Mouse (Mus musculus): ENCODE data around the gene Inhbe. TPM values are rescaled to one million over a fixed set of nuclear protein-coding genes. Genes with fewer than 3 reads are reported as not detected.

Inhbe gene
- polyA plus RNA-seq, 1 experiment from 2014 or later = not detected

DNA sequence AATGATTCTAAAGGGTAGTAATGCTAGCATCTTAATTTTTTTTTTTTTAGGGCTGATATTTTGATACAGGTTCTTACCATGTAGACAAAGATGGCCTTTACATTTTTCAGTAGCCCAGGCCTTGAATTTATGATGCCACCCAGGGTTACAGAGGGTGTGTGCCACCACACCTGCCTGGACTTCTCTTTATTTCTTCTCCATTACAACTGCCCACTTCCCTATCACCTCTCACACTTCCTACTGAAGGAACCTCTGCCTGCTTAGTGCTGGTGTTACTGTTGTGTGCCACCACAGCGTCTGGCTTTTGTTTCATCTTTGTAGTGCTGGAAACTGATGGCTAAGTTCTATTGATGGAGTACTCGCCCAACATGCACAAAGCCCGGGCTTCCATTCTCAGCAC, 6.5 kb upstream of the Inhbe start:
- H3K27me3 ChIP-seq = no peaks in the 10 kb centered on the region
- ATAC-seq (ENCODE audit: low read depth) = no peak
- H3K9me3 ChIP-seq = no peaks in the 10 kb centered on the region
- 87% methylated on average over 3 of the region's 3 CpGs for WGBS
- no peak overlapping the region for H3K9ac ChIP-seq
- no peak overlapping the region for H3K27ac ChIP-seq (replicated peaks)
- H3K4me3 ChIP-seq = no peak overlapping the region
- no peak overlapping the region for H3K4me2 ChIP-seq
- no peaks in the 10 kb centered on the region for H3K4me1 ChIP-seq (replicated peaks)
- no peaks in the 10 kb centered on the region for H3K36me3 ChIP-seq

DNA sequence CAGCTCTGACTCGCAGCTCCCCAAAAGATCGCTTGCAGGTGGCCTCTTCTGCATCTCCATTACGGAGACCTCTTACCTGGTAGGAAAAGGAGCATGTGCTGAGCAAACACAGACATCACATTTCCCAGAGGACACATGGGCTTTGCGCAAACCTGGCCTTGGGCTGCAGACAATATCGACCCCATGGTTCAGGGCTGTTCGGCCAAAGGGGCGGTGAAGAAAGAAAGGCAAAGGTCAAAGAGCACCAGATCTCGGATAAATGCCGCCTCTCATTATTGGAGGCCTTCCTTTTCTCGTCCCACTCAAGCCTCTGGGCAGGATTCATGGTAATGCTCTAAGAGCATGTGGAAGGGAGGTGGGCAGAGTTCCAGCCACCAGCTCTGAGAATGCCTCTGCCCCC, 1.1 kb upstream of the Inhbe start:
- Histone ChIP-seq H3K27me3 (peaks cover 2% of the 10 kb centered on the region; the same call in 1 of the 2 replicates), H3K9me3 (no peaks in the 10 kb centered on the region), H3K4me2 (no peak overlapping the region), H3K36me3 (no peaks in the 10 kb centered on the region), H3K9ac (no peak overlapping the region), H3K27ac (replicated peaks) (no peak overlapping the region), H3K4me1 (replicated peaks) (peaks cover 9% of the 10 kb centered on the region; the same call in 1 of the 2 replicates), H3K4me3 (no peak overlapping the region)
- WGBS = 55% methylated on average over 10 of the region's 10 CpGs
- ATAC-seq (ENCODE audit: low read depth) = no peak

DNA sequence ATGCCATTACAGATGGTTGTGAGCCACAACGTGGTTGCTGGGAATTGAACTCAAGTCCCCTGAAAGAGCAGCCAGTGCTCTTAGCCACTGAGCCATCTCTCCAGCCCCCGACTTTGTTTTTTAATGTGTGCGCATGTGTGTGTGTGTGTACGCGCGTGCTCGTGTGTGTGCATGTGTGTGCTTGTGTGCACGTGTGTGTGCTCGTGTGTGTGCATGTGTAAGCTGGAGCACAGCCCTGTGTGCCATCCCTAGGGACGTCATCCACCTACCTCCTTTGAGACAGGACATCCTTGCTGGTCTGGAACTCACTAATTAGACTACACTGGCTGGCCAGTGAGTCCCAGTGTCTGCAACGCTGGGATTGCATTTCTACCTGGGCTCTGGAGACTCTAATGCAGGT, 1.4 kb downstream of the Inhbe start:
- Histone ChIP-seq H3K4me2 (no peak overlapping the region), H3K9ac (no peak overlapping the region), H3K27me3 (peaks cover 2% of the 10 kb centered on the region; the same call in 1 of the 2 replicates), H3K4me3 (no peak overlapping the region), H3K27ac (replicated peaks) (no peak overlapping the region), H3K4me1 (replicated peaks) (peaks cover 9% of the 10 kb centered on the region; the same call in 1 of the 2 replicates), H3K36me3 (no peaks in the 10 kb centered on the region), H3K9me3 (no peaks in the 10 kb centered on the region)
- ATAC-seq (ENCODE audit: low read depth) = no peak
- WGBS = 88% methylated on average over 11 of the region's 11 CpGs

DNA sequence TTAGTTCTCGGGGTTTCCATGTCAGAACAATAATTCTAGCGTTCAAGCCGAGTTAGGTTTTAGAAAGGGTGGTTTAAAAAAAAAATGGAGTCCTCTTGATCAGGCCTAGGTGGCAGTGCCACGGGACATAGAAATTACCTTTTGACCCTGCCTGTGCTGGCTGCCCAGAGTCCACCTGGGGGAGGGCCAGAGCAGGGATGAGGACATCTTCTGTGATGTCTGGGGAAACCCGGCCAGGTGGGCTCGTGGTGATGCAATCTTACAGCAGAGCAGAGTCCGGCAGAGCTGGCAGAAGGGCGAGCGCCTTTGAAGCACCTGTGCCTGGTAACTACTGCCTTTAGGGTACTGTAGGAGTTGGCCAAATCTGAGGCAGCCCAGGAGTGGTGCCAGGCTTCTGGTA, 2.0 kb downstream of the Inhbe start:
- no peak overlapping the region for H3K4me2 ChIP-seq
- peaks cover 9% of the 10 kb centered on the region; the same call in 1 of the 2 replicates for H3K4me1 ChIP-seq (replicated peaks)
- no peak for ATAC-seq (ENCODE audit: low read depth)
- peaks cover 2% of the 10 kb centered on the region; the same call in 1 of the 2 replicates for H3K27me3 ChIP-seq
- 83% methylated on average over 9 of the region's 9 CpGs for WGBS
- no peak overlapping the region for H3K4me3 ChIP-seq
- no peak overlapping the region for H3K27ac ChIP-seq (replicated peaks)
- no peak overlapping the region for H3K9ac ChIP-seq
- H3K36me3 ChIP-seq = no peaks in the 10 kb centered on the region
- H3K9me3 ChIP-seq = no peaks in the 10 kb centered on the region

DNA sequence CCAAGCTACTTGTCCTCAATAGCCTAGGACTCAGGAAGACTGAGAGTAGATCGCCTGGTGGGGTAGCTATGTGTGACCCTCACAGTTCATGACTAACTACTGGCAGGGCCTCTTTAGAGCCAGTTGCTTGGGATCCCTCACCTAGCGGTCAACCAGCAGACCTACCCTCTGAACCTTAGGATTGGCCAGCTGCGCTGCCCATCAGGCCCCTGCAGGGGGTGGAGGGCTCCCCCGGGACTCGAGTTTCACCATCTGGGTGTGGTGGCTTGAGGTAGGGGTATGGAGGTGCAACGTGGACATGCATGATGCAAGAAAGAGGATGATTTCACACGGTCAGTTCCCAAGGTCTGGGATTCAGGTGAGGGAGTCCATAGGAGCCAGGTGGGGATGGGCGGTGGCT, 2.5 kb downstream of the Inhbe start:
- ATAC-seq (ENCODE audit: low read depth) = no peak
- peaks cover 9% of the 10 kb centered on the region; the same call in 1 of the 2 replicates for H3K4me1 ChIP-seq (replicated peaks)
- 73% methylated on average over 8 of the region's 8 CpGs for WGBS
- H3K36me3 ChIP-seq = no peaks in the 10 kb centered on the region
- H3K4me2 ChIP-seq = no peak overlapping the region
- no peak overlapping the region for H3K9ac ChIP-seq
- H3K9me3 ChIP-seq = no peaks in the 10 kb centered on the region
- H3K27me3 ChIP-seq = peaks cover 2% of the 10 kb centered on the region; the same call in 1 of the 2 replicates
- no peak overlapping the region for H3K4me3 ChIP-seq
- no peak overlapping the region for H3K27ac ChIP-seq (replicated peaks)

DNA sequence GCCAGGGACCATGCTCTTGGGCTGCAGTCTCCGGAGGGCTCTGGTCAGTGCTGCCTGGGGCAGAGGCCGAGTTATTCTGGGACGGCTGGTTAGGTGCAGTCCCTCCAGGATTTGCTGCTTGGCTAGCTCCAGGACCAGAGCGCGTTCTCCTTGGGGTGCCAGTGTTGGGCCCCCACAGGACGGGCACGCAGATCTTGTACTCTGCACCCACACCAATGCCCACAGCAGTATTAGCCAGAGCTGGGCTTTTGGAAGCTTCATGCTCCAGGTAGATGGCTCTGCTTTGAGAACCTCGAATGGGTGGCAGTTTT, 3.0 kb downstream of the Inhbe start:
- H3K9ac ChIP-seq = peak overlapping the region; percentile 31; the same call in 1 of the 2 replicates

DNA sequence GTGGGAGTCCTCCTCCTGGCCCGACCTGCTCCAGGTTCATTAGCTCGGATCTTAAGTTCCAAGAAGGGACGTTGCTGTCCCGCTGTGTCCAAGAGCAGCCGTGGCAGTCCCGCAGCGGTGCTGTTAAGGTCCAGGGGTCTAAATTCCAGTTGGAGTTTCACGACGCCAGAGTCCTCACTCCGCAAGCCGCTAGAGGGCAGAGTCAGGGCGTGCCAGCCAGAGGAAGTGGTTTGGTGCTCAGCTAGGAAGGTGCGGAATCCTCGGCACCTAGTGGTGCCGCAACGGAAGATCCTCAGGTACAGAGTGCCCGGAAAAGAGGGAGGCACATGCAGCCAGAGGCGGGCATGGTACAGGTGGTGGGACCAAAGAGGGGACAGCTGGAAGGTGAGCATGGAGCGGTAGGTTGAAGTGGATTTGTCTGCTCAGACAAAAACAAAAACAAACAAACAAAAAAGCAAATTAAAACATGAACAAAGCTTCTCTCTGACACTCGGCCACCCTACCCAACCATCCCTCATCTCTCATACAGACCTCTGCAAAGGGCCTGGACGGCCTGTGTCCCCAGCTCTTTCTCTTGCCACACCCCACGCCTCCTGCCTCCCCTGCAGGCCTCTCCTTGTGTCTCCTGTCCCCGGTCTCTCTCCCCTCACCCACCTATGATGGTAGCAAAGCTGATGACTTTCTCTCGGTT, 3.5 kb downstream of the Inhbe start:
- Histone ChIP-seq H3K4me1 (replicated peaks) (peaks cover 9% of the 10 kb centered on the region; the same call in 1 of the 2 replicates), H3K27me3 (peaks cover 2% of the 10 kb centered on the region; the same call in 1 of the 2 replicates), H3K9me3 (no peaks in the 10 kb centered on the region), H3K9ac (peak overlapping the region; percentile 56; the same call in 1 of the 2 replicates), H3K27ac (replicated peaks) (no peak overlapping the region), H3K4me3 (peak overlapping the region; percentile 20; the same call in 1 of the 2 replicates), H3K36me3 (no peaks in the 10 kb centered on the region), H3K4me2 (peak overlapping the region; percentile 52)
- 10% methylated on average over 24 of the region's 24 CpGs for WGBS
- ATAC-seq (ENCODE audit: low read depth) = peak; percentile 77

More for the DNA sequence above, 3.0 kb downstream of the Inhbe start:
- peak overlapping the region; percentile 52; the same call in 1 of the 2 replicates for H3K4me2 ChIP-seq
- WGBS = 78% methylated on average over 8 of the region's 8 CpGs
- H3K4me3 ChIP-seq = no peak overlapping the region
- peaks cover 9% of the 10 kb centered on the region; the same call in 1 of the 2 replicates for H3K4me1 ChIP-seq (replicated peaks)
- H3K9me3 ChIP-seq = no peaks in the 10 kb centered on the region
- H3K27ac ChIP-seq (replicated peaks) = no peak overlapping the region
- no peaks in the 10 kb centered on the region for H3K36me3 ChIP-seq
- peaks cover 2% of the 10 kb centered on the region; the same call in 1 of the 2 replicates for H3K27me3 ChIP-seq
- ATAC-seq (ENCODE audit: low read depth) = 0 out of 2 replicates have a peak, but pooled peaks have one; percentile 24

DNA sequence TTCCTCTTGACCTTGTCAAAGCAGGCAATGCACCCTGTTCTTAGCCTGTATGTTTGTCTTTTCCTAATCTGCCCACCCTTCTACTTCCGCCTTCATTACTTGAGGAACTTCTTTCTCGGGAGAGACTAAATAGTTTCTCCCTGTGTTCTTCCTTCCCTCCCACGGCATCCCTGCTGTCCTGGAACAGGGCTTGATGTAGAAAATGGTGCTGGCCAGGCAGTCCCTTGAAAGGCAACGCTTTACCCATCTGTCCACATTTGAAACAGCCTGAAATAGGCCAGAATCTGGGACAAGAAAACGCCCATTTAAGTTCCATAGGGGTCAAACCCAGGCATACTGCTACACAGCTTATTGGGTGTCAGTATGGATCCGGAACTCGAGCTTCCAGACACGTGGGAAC, 4.4 kb downstream of the Inhbe start:
- ATAC-seq (ENCODE audit: low read depth) = no peak

DNA sequence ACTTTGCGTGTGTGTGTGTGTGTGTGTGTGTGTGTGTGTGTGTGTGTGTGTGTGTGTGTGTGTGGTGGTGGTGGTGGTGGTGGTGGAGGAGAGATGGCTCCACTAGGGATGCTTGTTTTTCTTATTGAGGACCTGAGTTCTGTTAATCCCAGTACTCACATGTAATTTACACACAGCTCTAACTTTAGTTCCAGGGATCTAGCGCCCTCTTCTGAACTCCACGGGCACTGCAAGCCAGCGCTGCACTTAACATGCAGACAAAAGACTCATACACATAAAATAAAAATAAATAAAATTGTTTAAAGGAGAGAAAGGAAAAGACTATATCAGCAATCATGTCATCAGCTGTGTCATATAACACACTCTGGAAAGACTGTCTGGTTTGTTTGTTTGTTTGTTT, 5.3 kb downstream of the Inhbe start:
- Histone ChIP-seq H3K9me3 (no peaks in the 10 kb centered on the region), H3K27me3 (peaks cover 2% of the 10 kb centered on the region; the same call in 1 of the 2 replicates), H3K4me1 (replicated peaks) (peaks cover 9% of the 10 kb centered on the region; the same call in 1 of the 2 replicates), H3K27ac (replicated peaks) (no peak overlapping the region), H3K4me2 (no peak overlapping the region), H3K4me3 (no peak overlapping the region), H3K36me3 (no peaks in the 10 kb centered on the region), H3K9ac (no peak overlapping the region)
- ATAC-seq (ENCODE audit: low read depth) = no peak
- 61% methylated on average over 4 of the region's 4 CpGs for WGBS

More for the DNA sequence above, 4.4 kb downstream of the Inhbe start:
- Histone ChIP-seq H3K27me3 (peaks cover 2% of the 10 kb centered on the region; the same call in 1 of the 2 replicates), H3K36me3 (no peaks in the 10 kb centered on the region), H3K4me3 (no peak overlapping the region), H3K9ac (no peak overlapping the region), H3K27ac (replicated peaks) (no peak overlapping the region), H3K4me2 (no peak overlapping the region), H3K9me3 (no peaks in the 10 kb centered on the region), H3K4me1 (replicated peaks) (peaks cover 9% of the 10 kb centered on the region; the same call in 1 of the 2 replicates)
- 79% methylated on average over 8 of the region's 8 CpGs for WGBS

DNA sequence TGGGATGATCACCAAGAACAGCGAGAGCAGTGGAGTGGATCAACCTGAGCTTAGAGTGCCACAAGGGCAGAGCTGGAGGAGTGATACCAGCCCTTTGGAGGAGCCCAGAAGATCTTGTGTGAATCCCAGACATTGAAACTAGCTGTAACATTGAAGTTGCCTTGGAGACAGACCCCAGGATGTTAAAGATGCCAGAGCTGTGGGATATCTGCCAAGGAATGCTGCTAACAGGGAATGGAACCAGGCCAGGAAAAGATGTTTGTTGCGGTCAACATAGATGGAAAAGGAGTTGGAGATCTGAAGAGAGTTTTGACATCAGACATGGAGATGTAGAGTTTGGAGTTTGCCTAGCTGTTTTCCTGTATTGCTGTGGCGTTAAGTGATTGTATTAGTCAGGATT, 8.0 kb downstream of the Inhbe start:
- Histone ChIP-seq H3K4me1 (replicated peaks) (peaks cover 23% of the 10 kb centered on the region), H3K9me3 (no peaks in the 10 kb centered on the region), H3K27ac (replicated peaks) (no peak overlapping the region), H3K4me3 (no peak overlapping the region), H3K9ac (no peak overlapping the region), H3K4me2 (no peak overlapping the region), H3K27me3 (peaks cover 20% of the 10 kb centered on the region), H3K36me3 (no peaks in the 10 kb centered on the region)
- no peak for ATAC-seq (ENCODE audit: low read depth)
- 90% methylated on average over 3 of the region's 3 CpGs for WGBS

DNA sequence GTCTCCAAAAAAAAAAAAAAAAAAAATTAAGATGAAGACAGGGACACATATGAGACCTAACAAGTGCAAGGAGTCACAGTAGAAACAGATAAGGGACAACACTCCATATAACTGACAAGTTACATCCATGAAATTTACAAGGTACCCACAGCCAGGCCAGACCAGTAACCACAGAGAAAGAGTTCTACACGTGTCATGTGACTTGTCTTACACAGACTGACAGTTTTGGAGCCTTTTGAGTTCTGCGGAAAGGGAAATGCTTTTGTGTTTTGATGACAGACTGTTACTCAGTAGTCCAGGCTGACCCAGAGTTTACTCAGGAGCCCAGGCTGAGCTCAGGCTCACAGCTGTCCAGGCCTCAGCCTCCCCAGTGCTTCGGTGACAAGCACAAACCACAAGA, 11.2 kb downstream of the Inhbe start:
- WGBS = 78% methylated on average over 3 of the region's 3 CpGs
- ATAC-seq (ENCODE audit: low read depth) = no peak

DNA sequence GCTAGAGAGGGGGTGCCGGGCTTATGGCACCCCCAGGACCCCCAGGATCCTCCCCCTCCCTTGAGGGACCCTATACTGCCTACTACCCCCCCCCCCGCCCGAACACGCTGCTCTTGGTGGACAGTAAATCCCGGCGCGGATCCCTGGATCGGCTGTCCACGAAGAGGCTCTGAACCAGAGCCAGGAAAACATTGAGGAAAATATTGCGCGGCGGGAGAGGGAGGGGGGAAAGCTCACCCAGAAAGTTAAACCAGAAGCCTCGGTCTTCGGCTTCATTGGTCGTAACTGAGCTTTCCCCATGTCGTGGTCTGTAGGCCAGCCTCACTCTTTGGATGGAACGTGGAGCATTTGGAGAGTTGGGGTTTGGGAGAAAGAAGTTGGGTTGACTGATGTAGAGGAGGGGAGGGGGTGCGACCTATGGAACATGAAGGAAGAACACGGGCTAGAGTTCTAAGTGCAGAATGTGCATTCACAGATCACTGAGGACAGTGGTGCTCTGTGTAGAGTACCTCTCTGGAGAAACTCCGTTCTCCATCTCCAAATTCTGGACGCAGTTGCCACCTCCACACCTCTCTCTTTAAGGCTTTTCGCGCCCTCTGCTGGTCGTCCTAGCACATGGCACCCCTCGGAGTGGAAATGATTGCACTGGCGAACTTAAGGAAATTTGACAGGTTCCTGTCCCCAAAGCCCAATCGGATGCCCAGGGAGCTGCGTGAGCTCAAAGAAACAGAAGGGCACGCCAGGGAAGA, 12.1 kb downstream of the Inhbe start, which contains the start of gene Gli1:
Gene Gli1, minus strand, starts transcription at position 84 of the 749 bp plus-strand sequence.
- Histone ChIP-seq H3K4me3 (peak within 1 kb of the TSS; percentile 36), H3K9me3 (no peaks in the 10 kb centered on the region), H3K27me3 (peaks cover 37% of the 10 kb centered on the region), H3K36me3 (no peaks in the 10 kb centered on the region), H3K4me2 (peak within 1 kb of the TSS; percentile 60), H3K9ac (peak within 1 kb of the TSS; percentile 59), H3K4me1 (replicated peaks) (peaks cover 37% of the 10 kb centered on the region), H3K27ac (replicated peaks) (peak within 1 kb of the TSS; percentile 33; the same call in 1 of the 2 replicates)
- ATAC-seq (ENCODE audit: low read depth) = peak; percentile 20; the same call in 1 of the 2 replicates
- WGBS = under 1% methylated on average over 29 of the region's 29 CpGs

More for the DNA sequence above, 11.2 kb downstream of the Inhbe start:
- H3K4me3 ChIP-seq = no peak overlapping the region
- H3K27ac ChIP-seq (replicated peaks) = no peak overlapping the region
- H3K4me1 ChIP-seq (replicated peaks) = peaks cover 37% of the 10 kb centered on the region
- H3K27me3 ChIP-seq = peaks cover 37% of the 10 kb centered on the region
- no peak overlapping the region for H3K9ac ChIP-seq
- H3K9me3 ChIP-seq = no peaks in the 10 kb centered on the region
- no peaks in the 10 kb centered on the region for H3K36me3 ChIP-seq
- no peak overlapping the region for H3K4me2 ChIP-seq

Measured in neural tube, embryonic 13.5 days (tissue).